Mouse (Mus musculus): ENCODE results near the gene Clstn1. TPM values are rescaled to one million over a fixed set of nuclear protein-coding genes. Genes with fewer than 3 reads are reported as not detected.
"Not testable (repeated sequence)": the region's sequence is repeated elsewhere in the genome, so short reads cannot be mapped to it uniquely, and the experiment has no call there.

Gene Clstn1
- total and polyA plus RNA-seq, 2 experiments from 2014 or later, result 14.3 to 37.9 TPM

- DNase-seq (ENCODE audit: low spot score), result no peak
- Histone ChIP-seq H3K36me3 (replicated peaks; ENCODE audit: control insufficient read depth, insufficient read depth, low read length) (no peaks in the 10 kb centered on the region), H3K27me3 (ENCODE audit: control insufficient read depth, insufficient read depth, low read length) (peaks cover 44% of the 10 kb centered on the region), H3K9me3 (replicated peaks; ENCODE audit: control insufficient read depth, low read length) (no peaks in the 10 kb centered on the region), H3K4me2 (ENCODE audit: low read depth, low read length) (no peak overlapping the region), H3K4me3 (ENCODE audit: low read depth, low read length) (no peak overlapping the region), H3K27ac (ENCODE audit: low read depth) (no peak overlapping the region), H3K9ac (replicated peaks; ENCODE audit: low read depth, low read length) (no peak overlapping the region), H3K4me1 (ENCODE audit: control insufficient read depth, insufficient read depth) (no peaks in the 10 kb centered on the region)
- ATAC-seq (ENCODE audit: insufficient read depth, low read depth), result 0 out of 2 replicates have a peak, but pooled peaks have one; percentile 36
- WGBS, result 53% methylated on average over 15 of the region's 15 CpGs
- TF ChIP-seq CTCF (IDR thresholded peaks at IDR 0.05; ENCODE audit: low read depth), result no peak
- no peak for TF ChIP-seq EP300 (IDR thresholded peaks at IDR 0.05; ENCODE audit: low read depth)
Observed at GRCm38 (mm10) chr4:149606766-149607358, 20.6 kb downstream of the Clstn1 start.

GRCm38 (mm10) chr4:149607591-149608308, 21.5 kb downstream of the Clstn1 start:
- H3K9me3 ChIP-seq (replicated peaks; ENCODE audit: control insufficient read depth, low read length), result no peaks in the 10 kb centered on the region
- H3K4me2 ChIP-seq (ENCODE audit: low read depth, low read length), result no peak overlapping the region
- 57% methylated on average over 20 of the region's 20 CpGs for WGBS
- no peak overlapping the region for H3K9ac ChIP-seq (replicated peaks; ENCODE audit: low read depth, low read length)
- no peaks in the 10 kb centered on the region for H3K4me1 ChIP-seq (ENCODE audit: control insufficient read depth, insufficient read depth)
- peaks cover 37% of the 10 kb centered on the region for H3K27me3 ChIP-seq (ENCODE audit: control insufficient read depth, insufficient read depth, low read length)
- no peak overlapping the region for H3K27ac ChIP-seq (ENCODE audit: low read depth)
- DNase-seq (ENCODE audit: low spot score) (no peak), ATAC-seq (ENCODE audit: insufficient read depth, low read depth) (peak; percentile 27; the same call in 1 of the 2 replicates)
- TF ChIP-seq CTCF (IDR thresholded peaks at IDR 0.05; ENCODE audit: low read depth), result no peak
- TF ChIP-seq EP300 (IDR thresholded peaks at IDR 0.05; ENCODE audit: low read depth), result no peak
- no peaks in the 10 kb centered on the region for H3K36me3 ChIP-seq (replicated peaks; ENCODE audit: control insufficient read depth, insufficient read depth, low read length)
- no peak overlapping the region for H3K4me3 ChIP-seq (ENCODE audit: low read depth, low read length)

GRCm38 (mm10) chr4:149608309-149608638, 22.0 kb downstream of the Clstn1 start:
- ATAC-seq (ENCODE audit: insufficient read depth, low read depth) (no peak), DNase-seq (ENCODE audit: low spot score) (no peak)
- Histone ChIP-seq H3K9me3 (replicated peaks; ENCODE audit: control insufficient read depth, low read length) (no peaks in the 10 kb centered on the region), H3K9ac (replicated peaks; ENCODE audit: low read depth, low read length) (no peak overlapping the region), H3K36me3 (replicated peaks; ENCODE audit: control insufficient read depth, insufficient read depth, low read length) (no peaks in the 10 kb centered on the region), H3K4me3 (ENCODE audit: low read depth, low read length) (no peak overlapping the region), H3K27ac (ENCODE audit: low read depth) (no peak overlapping the region), H3K4me1 (ENCODE audit: control insufficient read depth, insufficient read depth) (no peaks in the 10 kb centered on the region), H3K27me3 (ENCODE audit: control insufficient read depth, insufficient read depth, low read length) (peaks cover 31% of the 10 kb centered on the region; the same call in 1 of the 2 replicates), H3K4me2 (ENCODE audit: low read depth, low read length) (no peak overlapping the region)
- TF ChIP-seq CTCF (IDR thresholded peaks at IDR 0.05; ENCODE audit: low read depth), result no peak
- no peak for TF ChIP-seq EP300 (IDR thresholded peaks at IDR 0.05; ENCODE audit: low read depth)
- WGBS, result 90% methylated on average over 6 of the region's 6 CpGs

- 0 out of 2 replicates have a peak, but pooled peaks cover 3% of the 10 kb centered on the region for H3K9me3 ChIP-seq (replicated peaks; ENCODE audit: control insufficient read depth, low read length)
- WGBS, result 64% methylated on average over 8 of the region's 8 CpGs
- no peak overlapping the region for H3K4me3 ChIP-seq (ENCODE audit: low read depth, low read length)
- H3K4me2 ChIP-seq (ENCODE audit: low read depth, low read length), result no peak overlapping the region
- TF ChIP-seq EP300 (IDR thresholded peaks at IDR 0.05; ENCODE audit: low read depth) (no peak), CTCF (IDR thresholded peaks at IDR 0.05; ENCODE audit: low read depth) (no peak)
- no peak overlapping the region for H3K9ac ChIP-seq (replicated peaks; ENCODE audit: low read depth, low read length)
- H3K36me3 ChIP-seq (replicated peaks; ENCODE audit: control insufficient read depth, insufficient read depth, low read length), result no peaks in the 10 kb centered on the region
- ATAC-seq (ENCODE audit: insufficient read depth, low read depth) (no peak), DNase-seq (ENCODE audit: low spot score) (no peak)
- no peaks in the 10 kb centered on the region for H3K4me1 ChIP-seq (ENCODE audit: control insufficient read depth, insufficient read depth)
- H3K27me3 ChIP-seq (ENCODE audit: control insufficient read depth, insufficient read depth, low read length), result peaks cover 24% of the 10 kb centered on the region; the same call in 1 of the 2 replicates
- H3K27ac ChIP-seq (ENCODE audit: low read depth), result no peak overlapping the region
Observed at GRCm38 (mm10) chr4:149609256-149610025, 23.2 kb downstream of the Clstn1 start.

- no peak overlapping the region for H3K27ac ChIP-seq (ENCODE audit: low read depth)
- H3K4me1 ChIP-seq (ENCODE audit: control insufficient read depth, insufficient read depth), result no peaks in the 10 kb centered on the region
- no peak overlapping the region for H3K9ac ChIP-seq (replicated peaks; ENCODE audit: low read depth, low read length)
- WGBS, result 50% methylated on average over 10 of the region's 10 CpGs
- ATAC-seq (ENCODE audit: insufficient read depth, low read depth) (no peak), DNase-seq (ENCODE audit: low spot score) (no peak)
- H3K36me3 ChIP-seq (replicated peaks; ENCODE audit: control insufficient read depth, insufficient read depth, low read length), result no peaks in the 10 kb centered on the region; the same call in 1 of the 2 replicates
- H3K27me3 ChIP-seq (ENCODE audit: control insufficient read depth, insufficient read depth, low read length), result peaks cover 12% of the 10 kb centered on the region; the same call in 1 of the 2 replicates
- no peak overlapping the region for H3K4me2 ChIP-seq (ENCODE audit: low read depth, low read length)
- H3K4me3 ChIP-seq (ENCODE audit: low read depth, low read length), result no peak overlapping the region
- H3K9me3 ChIP-seq (replicated peaks; ENCODE audit: control insufficient read depth, low read length), result 0 out of 2 replicates have a peak, but pooled peaks cover 3% of the 10 kb centered on the region
- TF ChIP-seq CTCF (IDR thresholded peaks at IDR 0.05; ENCODE audit: low read depth) (peak; percentile 86), EP300 (IDR thresholded peaks at IDR 0.05; ENCODE audit: low read depth) (no peak)
Observed at GRCm38 (mm10) chr4:149611376-149612044, 25.2 kb downstream of the Clstn1 start.

GRCm38 (mm10) chr4:149613497-149613896, 27.2 kb downstream of the Clstn1 start:
- H3K9me3 ChIP-seq (replicated peaks; ENCODE audit: control insufficient read depth, low read length); DNase-seq (ENCODE audit: low spot score); H3K4me1 ChIP-seq (ENCODE audit: control insufficient read depth, insufficient read depth); H3K27ac ChIP-seq (ENCODE audit: low read depth); H3K4me2 ChIP-seq (ENCODE audit: low read depth, low read length); H3K4me3 ChIP-seq (ENCODE audit: low read depth, low read length); H3K9ac ChIP-seq (replicated peaks; ENCODE audit: low read depth, low read length); H3K36me3 ChIP-seq (replicated peaks; ENCODE audit: control insufficient read depth, insufficient read depth, low read length); H3K27me3 ChIP-seq (ENCODE audit: control insufficient read depth, insufficient read depth, low read length): not testable (repeated sequence)
- WGBS, result 69% methylated on average over 6 of the region's 6 CpGs
- peak; percentile 14; the same call in 1 of the 2 replicates for ATAC-seq (ENCODE audit: insufficient read depth, low read depth)
